Mouse (Mus musculus) induced T-regulatory cell, adult 2 months (primary cell): ENCODE results near the gene Prex1.
A peak's percentile ranks its signal among the peaks of the same experiment; 100 is the strongest.

Source experiments
- DNase-seq: peaks from one replicate; pipeline ENCODE4 v3.0.0-alpha.2; 2012; ENCODE audit warnings: low read depth

The Prex1 gene

DNA sequence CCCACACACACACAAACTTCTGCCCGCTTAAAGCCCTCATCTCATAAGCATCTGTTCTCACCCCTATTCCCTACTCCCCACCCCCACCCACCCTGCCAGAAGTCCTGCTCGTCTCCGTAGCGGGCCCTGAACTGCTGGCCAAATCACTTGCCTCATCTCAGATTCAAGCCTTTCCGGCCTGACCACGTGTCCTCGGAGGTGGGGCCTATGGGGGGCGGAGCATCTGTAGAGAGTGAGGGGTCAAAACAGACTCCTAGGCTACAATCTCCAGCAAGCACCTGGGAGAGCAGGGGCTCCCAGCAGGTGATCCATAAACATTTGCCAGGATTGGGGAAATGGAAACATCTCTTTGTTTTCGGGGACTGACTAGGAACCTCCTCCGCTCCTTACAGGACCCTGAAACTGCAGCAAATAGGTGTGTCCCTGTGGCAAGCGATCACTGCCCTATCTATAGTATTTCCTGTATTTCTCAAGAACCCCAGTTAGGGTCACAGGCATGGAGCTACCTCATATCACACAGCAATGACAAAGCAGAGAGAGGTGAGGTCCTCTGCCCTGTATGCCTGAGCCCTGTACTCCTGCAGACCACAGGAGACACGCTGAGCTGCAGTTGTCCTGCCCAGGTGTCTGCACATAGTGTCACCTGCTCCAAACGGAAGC is 29.6 kb downstream of the Prex1 start:
- DNase-seq: no peak

DNA sequence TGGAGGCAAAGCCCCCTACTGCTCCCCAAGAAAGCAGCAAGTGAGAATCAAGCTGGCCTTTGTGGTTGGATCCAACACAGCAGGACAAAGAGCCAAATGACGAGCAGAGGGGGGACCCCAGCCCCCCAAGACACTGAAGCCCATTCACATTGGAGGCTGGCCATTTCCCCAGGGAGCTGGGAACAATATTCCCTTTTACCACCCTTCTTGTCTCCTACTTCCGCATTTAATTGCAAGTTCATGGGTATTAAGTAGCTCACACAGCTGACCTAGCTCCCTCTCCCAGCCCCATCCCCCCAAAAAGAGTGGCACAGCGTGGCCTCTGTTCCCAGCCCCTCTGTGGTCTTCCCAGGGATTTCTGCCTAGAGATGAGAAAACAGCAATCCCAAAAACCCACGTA is 30.8 kb downstream of the Prex1 start:
- DNase-seq: no peak

DNA sequence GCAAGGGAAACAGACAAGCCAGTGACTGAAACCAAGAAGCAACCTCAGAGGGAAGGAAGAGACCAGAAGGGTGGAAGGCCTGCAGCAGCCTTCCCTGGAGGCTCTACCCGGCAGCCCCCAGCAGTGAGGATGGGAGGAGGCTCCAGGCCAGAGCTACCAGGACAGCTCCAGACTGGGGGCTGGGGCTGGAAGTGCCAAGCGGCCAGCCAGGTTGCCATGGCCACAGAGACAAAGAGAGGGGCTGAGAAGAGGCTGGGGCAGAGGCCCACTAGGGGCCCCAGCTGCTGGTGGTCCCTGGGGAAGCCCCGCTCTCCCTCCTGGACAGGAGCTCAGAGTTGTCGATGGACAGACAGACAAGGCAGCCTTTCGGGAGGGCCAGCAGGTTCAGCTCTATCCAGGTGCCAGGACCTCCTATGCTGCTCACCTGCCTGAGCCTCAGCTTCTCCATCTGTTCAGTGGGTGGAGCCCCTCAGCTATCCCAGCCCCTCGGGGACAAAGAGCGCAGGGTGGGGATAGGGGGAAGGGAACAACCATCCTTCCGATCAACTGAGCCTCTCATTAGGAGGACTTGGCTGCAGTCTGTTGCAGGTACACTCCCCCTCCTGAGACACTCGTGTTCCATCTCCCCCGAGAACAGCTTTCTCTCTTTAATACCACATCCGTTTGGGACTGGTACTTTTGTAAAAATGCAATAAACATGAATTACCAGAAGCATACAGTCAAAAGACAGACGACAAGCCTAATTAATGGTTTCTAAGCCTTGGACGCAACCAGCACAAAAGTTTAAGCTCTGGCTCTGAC is 34.5 kb downstream of the Prex1 start:
- no peak for DNase-seq

DNA sequence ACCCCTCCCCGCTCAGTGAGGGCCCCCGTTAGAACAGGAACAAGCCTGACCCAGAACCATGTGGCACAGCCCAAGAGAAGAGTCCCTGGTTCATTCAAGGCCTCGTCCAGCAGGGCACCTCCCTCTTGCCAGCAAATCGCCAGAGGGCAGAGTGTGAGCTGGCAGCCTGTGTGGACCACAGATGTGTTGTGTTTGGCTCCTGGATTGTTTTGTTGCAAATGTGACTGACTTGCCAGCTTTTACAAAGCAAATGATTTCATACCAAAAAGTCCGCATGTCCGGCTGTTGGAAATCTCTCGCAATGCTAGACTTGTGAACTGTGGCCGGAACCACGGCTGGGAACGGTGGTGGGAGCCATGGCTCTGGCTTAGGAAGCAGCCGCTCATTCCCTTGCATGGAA is 36.7 kb downstream of the Prex1 start:
- no peak for DNase-seq

DNA sequence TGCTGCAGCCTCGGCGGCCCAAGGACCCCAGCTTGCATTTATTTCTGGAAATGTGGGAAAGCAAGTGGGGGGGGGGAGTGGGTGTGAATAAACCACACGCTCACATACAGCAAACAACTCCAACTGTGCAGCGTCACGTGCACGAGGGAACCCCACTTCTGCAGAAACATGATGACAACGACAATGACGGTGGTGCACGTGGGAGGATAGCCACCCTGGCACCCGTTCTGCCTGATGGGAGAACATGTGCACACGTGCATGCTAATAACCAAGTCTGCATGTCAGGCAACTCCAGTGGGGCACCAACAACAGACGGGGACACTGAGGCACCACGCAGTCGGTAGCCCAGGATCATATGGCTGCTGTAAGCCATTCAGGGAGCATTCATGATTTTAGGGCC is 37.1 kb downstream of the Prex1 start:
- no peak for DNase-seq

DNA sequence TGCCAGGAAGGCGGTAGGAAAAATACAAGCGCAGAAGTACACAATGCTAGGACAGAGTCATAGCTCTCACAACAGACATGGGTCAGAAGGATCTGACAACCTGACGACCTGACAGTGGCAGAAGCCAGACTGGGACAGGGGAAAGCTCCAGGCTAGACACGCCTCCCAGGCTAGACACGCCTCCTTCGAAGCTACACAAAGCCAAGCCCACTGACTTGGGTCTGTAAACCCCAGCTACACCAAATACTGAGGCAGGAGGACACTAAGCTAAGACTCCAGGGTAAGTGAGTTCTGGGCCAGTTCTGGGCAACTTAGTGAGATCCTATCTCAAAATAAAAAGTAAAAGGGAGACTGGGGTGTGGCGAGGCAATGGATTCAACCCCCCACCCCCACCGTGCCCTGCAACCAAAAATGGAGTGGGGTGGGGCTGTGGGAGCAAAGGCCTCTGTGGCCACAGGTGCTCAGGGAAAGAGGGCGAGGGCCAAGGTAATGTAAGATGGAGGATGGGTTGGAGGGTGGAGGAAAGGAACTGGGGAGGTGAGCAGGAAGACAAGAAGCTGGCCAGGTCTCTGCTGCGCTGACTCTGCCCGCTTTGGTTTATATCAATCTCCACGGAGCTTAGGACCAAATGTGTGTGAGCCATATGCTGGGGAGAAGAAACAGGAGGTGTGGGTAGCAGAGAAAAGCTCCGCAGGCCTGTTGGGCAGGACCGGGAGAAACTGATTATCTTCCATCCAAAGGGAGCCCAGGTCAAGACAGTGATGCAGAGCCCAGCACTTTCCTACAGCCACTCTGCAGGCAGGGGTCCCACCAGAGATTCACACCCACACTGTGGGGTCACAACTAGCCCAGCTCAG is 37.8 kb downstream of the Prex1 start:
- peak; percentile 57 for DNase-seq

DNA sequence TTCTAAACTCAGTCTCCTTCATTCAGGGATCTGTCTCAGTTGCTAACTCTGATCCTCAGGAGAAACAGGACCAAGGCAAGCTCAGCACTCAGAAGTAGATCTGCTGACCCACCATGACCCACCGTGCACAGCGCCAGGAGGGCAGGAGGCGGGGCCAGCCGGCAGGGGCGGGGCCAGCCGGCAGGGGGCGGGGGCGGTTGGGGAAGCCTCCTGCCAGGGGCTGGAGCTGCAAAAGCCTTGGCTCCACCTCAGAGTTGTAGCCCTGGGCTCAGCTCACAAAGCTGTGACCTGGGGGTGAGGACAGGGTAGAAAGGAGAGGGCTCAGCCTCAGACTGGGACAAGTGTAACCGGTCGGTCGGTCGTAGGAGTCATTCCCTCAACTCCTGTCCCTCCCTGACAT is 38.9 kb downstream of the Prex1 start:
- DNase-seq: peak; percentile 64

DNA sequence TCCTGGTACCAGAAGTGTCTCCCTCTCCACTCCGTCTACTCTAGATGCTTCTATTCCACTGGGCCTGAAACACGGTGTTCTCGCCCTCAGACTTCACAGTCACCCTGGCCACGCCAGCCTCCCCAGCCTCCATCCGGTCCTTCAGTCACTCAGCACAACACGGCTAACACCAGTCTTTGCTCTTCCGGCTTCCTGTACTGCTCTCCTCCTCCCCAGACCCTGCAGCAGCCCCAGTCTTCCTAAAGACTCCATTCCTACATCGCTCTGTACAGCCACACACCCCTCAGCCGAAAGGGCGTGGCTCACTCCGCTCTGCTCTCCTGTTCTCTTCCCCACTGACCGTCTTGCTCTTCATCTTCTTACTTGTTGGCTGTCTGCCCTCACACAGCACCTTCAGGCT is 39.7 kb downstream of the Prex1 start:
- peak; percentile 74 for DNase-seq

DNA sequence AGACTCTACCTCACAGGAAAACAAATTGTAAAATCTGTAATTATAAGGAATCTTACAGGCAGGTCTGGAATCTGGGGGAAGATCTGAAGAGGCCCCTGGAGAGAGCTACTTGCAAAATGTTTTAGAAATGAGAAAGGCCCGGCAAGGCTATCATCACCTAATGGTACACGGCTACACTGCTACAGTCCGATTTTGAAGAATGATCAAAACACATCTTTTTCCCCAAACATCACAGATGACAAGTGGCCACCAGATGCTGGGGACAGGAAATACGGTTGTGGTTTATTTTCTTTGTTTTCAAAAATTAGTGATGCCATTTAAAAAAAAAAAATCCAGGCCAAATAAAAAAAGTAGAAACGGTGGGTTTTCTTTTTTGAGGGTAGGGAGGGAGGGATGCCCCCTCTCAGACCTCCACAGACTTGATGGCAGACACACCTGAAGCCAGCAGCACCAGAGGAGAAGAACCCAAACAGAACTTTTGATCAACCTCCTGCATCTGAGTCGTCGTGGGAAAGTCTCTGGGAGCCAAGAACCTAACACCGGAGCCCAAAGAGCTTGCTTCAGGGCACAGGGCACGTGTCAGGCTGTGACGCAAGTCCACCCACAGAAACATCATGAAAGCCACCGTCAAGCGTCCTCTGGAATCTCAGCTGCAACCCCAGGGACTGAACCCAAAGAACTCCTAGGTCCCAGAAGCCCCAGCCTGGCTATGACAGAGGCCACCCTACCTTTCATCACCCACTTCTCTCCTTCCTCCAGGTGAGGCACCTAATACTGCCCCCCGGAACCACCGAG is 41.3 kb downstream of the Prex1 start:
- peak; percentile 82 for DNase-seq

DNA sequence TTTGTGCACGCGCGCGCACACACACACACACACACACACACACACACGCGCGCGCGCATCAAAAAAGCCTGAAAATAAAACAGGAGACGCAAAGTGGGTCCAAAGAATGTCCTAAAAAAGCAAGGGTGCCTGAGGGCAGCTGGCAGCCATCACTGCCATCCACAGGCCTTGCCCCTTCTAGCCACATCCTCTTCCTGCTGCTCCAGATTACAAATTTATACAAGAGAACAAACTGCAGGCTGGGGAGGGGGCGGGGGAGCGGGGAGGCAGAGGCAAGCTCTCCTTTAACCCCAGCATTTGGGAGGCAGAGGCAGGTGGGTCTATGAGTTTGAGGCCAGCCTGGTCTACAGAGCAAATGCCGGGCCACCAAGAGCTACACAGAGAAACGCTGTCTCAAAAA is 42.0 kb downstream of the Prex1 start:
- DNase-seq: peak; percentile 80

DNA sequence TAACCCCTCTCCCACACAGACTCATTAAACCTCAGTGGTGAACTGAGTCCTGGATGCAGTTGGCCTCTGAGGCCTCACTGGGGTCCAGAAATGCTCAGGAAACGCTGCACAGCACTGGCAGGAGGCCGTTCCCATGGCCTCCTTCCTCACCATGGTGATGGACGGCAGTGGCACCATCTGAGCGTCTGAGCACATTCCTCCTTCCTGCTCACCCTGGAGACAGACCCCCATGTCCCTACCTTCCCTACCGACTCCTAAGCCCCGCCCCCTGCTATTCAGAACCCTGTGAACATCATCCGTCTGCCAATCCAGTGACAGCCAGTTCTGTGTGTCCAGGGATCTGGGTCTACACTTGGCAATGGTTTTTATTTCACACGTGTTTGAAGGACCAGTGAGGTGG is 42.6 kb downstream of the Prex1 start:
- DNase-seq: peak; percentile 43

DNA sequence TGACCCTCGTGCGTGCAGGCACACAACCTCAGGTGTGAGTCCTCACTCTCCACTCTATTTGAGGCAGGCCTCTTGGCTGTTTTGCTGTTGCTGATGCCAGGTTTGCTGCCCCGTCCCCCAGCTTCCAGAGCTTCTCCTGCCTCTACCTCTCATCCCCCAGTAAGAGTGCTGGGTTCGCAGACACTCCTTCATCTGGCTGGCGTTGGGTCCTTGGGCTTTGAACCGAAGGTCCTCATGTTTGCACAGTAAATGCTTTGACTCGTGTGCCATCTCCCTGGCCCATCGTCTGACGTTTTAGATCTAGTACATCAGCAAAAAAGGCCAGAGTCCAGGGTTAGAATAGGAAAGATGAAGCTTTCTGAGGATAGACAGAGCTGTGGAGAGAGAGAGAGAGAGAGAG is 43.7 kb downstream of the Prex1 start:
- DNase-seq: no peak

DNA sequence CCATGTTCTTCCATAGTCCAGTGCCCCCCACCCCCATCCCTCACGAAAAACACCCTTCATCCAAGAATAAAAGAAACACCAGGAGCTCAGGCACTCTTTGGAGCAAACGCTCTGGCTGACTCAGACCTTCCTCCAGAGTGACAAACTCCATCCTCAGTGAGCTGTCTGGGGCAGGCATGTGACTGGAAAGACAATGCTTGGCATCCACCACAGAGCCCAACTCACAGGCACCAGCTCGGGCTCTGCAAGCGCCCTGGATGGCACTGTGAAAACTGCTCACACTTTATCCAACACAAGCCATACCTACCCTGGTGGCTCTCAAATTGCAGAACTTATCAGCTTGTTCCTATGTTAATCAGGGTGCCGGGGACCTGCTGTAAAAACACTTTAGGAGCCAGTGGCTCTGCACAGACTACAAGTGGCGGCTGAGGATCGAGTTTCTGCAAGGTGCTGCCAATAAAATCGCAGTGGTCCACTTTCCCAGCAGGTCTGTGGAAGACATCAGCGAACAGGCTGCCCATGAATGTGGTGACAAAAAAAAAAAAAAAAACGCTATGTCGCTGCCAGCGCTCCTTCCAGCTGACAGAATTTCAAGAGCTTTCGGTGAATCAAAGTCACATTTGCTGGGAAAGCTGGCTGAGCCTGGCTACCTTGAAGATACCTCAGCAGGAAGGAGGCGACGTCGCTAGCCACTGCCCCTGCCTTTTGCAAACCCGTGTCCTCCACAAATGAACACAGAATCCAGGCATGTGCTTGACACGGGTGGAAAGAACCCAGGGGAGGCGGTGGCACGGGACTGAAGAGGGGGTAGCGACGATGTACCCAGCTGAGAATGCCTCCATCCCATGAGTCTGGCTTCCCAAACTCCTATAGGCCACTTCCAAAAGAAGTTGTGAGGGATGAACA is 45.6 kb downstream of the Prex1 start:
- no peak for DNase-seq

DNA sequence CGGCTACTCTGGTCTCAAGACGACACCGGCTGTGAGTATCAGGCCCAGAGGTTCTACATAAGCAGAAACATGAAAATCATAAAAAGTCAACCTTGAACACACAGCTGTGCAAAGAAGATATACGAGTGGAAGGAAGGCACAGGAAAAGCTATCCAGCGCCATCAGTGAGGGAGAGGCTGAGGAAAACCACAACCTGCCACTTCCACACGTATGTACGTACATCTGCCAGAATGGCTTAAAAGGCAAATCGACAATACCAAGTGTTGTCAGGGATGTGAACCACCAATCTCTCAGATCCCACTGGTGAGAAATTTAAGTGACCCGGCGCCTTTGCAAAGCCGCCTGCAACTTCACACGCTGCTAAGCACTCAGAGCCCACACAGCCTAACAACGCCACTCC is 47.5 kb downstream of the Prex1 start:
- peak; percentile 72 for DNase-seq

DNA sequence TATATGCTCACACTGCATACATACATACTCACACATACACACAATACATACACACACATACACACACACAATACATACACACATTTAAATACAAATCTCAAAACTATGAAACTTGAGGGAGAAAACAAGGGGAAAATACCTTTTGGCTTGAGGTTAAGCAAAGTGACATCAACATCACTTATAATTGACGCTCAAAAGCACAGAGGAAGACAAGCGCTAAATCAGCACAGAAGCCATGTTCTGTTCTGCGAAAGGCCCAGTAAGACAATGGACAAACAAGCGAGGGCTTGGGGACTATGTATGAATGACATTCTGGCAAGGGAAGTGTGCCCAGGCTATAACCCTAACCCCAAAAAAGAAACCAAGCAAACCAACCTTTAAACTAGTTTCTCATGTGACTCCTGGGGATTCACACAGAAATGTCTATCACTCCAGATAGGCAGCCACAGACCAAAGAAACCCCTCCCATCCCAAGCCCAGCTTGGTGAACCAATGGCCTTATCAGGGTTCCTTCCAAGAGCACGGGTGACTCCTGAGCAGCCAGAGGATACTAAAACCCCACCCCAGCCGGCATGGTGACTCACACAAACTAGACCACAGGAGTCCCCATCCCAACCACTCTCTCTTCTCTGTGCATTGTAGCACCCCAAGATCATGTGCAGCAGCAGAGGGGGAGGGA is 48.2 kb downstream of the Prex1 start:
- peak; percentile 90 for DNase-seq

DNA sequence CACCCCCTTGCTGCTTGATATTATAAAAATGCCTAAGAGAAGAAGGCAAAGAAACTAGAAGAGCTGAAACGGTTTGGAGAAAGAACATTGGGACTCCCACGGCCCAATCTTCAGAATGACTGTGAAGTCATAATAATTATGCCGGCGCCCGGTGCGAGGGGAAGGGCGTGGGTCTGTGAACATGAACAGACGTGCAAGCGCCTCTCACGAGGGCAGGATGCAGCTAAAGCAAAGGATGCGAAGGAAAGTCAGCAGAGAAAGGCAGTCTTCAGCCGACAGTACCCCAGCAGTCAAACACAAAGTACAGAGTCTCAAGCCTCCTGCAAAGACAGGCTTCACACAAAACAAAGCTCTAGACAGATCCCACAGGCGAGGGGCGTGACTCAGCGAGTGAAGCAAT is 49.1 kb downstream of the Prex1 start:
- DNase-seq: peak; percentile 79

DNA sequence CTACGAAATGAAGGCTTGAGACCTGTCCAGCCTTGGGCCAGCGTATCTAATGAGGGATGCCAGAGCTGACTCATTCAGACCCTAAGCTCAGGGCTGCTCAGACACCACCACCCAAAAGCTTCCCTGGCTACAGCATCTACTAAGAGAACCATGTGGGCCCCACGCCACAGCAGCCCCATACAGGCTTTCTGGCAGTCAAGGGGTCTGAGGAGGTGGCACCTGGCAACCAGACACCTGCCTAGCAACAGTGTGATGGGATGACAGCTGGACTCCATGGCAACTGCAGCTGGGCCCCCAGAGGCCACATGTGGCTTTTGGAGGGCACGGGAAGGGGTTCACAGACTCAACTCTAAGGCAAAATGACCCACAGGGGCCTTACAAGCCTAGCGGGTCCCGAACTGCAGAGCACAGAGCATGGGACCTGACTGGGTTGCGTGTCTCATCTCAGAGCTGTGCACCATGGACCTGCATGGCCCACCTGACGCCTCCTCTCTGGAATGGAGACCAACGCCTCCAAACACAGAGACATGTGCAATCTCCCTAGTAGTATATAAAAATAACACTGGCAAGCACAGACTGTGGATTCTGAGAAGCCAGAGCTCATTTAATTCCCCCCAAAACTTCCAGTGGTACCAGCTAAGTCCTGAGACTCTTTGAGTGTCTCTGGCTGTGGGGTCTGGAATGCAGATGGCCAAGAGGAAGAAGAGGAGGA is 50.2 kb downstream of the Prex1 start:
- DNase-seq: no peak

DNA sequence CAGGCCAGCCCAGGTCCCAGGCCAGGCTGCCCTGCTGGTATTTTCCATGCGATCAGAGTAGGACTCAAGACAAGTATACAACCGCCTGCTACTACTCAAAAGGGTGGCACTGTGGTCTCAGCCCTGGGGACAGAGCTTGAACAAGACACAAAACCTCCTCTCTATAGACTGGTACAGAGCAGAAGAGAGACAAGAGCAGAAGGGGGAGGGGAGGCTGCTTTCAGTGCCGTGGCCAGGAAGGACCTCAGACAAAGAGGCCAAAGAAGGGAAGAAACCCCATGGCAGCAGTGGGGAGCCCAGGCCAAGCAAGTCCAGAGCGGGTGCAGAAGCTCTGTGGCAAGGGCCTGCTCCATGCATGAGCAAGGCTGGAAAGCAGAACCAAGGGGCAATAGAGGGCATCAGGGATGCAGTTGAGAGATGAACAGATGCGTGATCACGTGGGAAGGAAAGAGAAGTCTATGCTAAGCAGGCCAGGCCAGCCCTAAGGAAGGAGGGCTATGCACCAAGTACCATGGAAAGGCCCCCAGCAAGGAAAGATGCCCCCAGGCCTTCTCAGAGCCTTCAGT is 51.0 kb downstream of the Prex1 start:
- DNase-seq: no peak

DNA sequence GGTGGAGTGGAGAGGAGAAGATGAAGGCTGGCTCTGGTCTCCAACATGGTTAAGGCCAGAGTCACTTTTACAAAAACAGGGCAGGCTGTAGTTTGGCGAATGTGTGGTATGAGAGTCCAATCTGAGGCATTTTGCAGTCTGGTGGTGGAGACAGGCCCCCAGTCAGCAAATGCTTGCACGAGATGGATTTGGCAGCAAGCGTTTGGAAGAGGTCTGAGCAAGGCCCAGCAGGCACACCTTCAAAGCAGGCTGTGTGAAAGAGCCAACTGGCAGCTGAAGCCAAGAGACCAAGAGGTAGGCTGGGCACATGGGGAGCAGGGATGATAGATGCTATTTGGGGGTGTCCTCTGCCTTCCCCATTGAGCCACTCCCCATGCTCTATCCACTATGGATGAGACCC is 51.7 kb downstream of the Prex1 start:
- DNase-seq: no peak
